Mouse (Mus musculus): ENCODE measurements at regions not wholly inside any gene's neighbourhood (a gene's known extent, or its start where the extent isn't known, plus 50 kb on each side); places are given as distances from the start of the nearest gene placed in this dataset.

DNA sequence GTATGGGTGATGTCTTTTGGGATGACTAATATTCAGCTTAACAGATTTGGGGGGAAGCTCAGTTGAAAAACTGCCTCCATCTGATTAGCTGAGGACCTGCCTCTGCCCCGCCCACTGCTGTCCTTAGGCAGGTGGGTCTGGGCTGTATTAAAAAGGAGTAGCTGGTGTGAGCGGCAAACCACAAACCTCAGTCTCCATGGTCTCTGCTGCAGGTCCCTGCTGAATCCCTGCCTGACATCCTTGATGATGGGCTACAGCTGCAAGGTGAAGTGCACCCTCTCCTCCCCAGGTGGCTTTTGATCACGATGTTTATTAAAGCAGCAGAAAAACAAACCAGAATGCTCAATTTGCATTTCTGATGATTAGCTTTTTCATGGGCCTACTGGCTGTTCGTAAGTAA, 60.8 kb upstream of the Plet1 start (continued):
- TF ChIP-seq ZNF384 (IDR thresholded peaks at IDR 0.05; ENCODE audit: low read depth, low read length) (no peak), ZMIZ1 (IDR thresholded peaks at IDR 0.05; ENCODE audit: low read depth, low read length) (no peak), RAD21 (IDR thresholded peaks at IDR 0.05; ENCODE audit: low read depth, low read length) (no peak), NELFE (IDR thresholded peaks at IDR 0.05; ENCODE audit: low read depth, low read length) (no peak)

DNA sequence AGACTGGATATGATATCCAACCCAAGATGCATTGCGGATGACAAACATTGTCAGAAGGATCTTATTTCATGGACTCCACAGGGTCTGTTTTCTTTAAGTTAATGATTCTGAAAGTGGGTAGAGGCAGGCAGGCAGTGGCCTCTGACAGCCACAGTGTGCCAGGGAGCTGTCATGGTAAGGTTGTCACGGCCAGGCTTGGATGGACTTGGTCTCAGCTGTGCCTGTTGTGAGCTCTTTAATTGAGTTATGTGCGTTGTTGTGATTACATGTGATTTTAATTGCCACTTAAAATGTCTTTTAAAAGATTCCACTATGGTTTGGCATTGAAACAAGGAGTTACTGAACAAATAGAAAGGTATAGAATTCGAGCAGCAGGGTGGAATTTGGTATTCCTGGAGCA, 60.3 kb upstream of the Plet1 start:
- Histone ChIP-seq H3K27me3 (replicated peaks) (no peaks in the 10 kb centered on the region), H3K4me3 (replicated peaks in 1 of 3; ENCODE audit: low read depth in 2 of 3, low read length in 2 of 3, poor library complexity in 1 of 3) (no peak overlapping the region), H3K4me2 (ENCODE audit: insufficient read depth, low read depth, poor library complexity, severe bottlenecking) (no peak overlapping the region), H3K9ac (ENCODE audit: insufficient read depth, low read depth) (no peak overlapping the region), H3K4me1 (ENCODE audit: control insufficient read depth in 1 of 2, insufficient read depth in 2 of 2) (peaks cover 2 to 7% of the 10 kb centered on the region in 2 experiments; a peak in 2 of 4 replicates), H3K79me2 (replicated peaks; ENCODE audit: control insufficient read depth, extremely low read depth, insufficient read depth, poor library complexity, severe bottlenecking) (no peaks in the 10 kb centered on the region), H3K36me3 (replicated peaks in 1 of 2; ENCODE audit: control insufficient read depth in 1 of 2, insufficient read depth in 1 of 2, low read length in 1 of 2) (no peaks in the 10 kb centered on the region), H3K27ac (ENCODE audit: insufficient read depth, low read depth) (no peak overlapping the region), H3K9me3 (replicated peaks; ENCODE audit: low read length) (no peaks in the 10 kb centered on the region)
- DNase-seq (ENCODE audit: extremely low read depth): no peak
- dilution Hi-C loops (cut with MboI; ENCODE audit: extremely low pct_ligation_motif_present, extremely low pct_unique_long_range_greater_than_20kb, low sequenced_read_pairs) (no loop called here), in situ Hi-C loops (cut with MboI; ENCODE audit: low pct_ligation_motif_present, low pct_unique_long_range_greater_than_20kb, low sequenced_read_pairs) (loop anchor here (10.0 kb wide), 2 partner anchors 99 to 939 kb away; no protein-coding TSS in a partner anchor)
- TF ChIP-seq MAZ (IDR thresholded peaks at IDR 0.05; ENCODE audit: low read depth, low read length): no peak
- no peak for TF ChIP-seq ZKSCAN1 (IDR thresholded peaks at IDR 0.05; ENCODE audit: borderline replicate concordance, low read depth, low read length)
- no peak for TF ChIP-seq MYC (IDR thresholded peaks at IDR 0.05; ENCODE audit: low read depth, low read length)
- no peak for TF ChIP-seq NRF1 (IDR thresholded peaks at IDR 0.05; ENCODE audit: low read depth, low read length)
- TF ChIP-seq ZNF384 (IDR thresholded peaks at IDR 0.05; ENCODE audit: low read depth, low read length): no peak
- no peak for TF ChIP-seq ETS1 (conservative IDR thresholded peaks at IDR 0.05; ENCODE audit: low read depth, low read length)
- no peak for TF ChIP-seq MEF2A (IDR thresholded peaks at IDR 0.05; ENCODE audit: borderline replicate concordance, low read depth, low read length)
- TF ChIP-seq MAFK (IDR thresholded peaks at IDR 0.05; ENCODE audit: insufficient replicate concordance, low read length): no peak
- TF ChIP-seq KAT2A (IDR thresholded peaks at IDR 0.05; ENCODE audit: insufficient replicate concordance, low read length): no peak
- no peak for TF ChIP-seq MAX (IDR thresholded peaks at IDR 0.05; ENCODE audit: low read length)
- no peak for TF ChIP-seq E2F4 (IDR thresholded peaks at IDR 0.05; ENCODE audit: insufficient replicate concordance, low read depth, low read length)
- no peak for TF ChIP-seq USF1 (IDR thresholded peaks at IDR 0.05; ENCODE audit: low read depth, low read length)
- no peak for TF ChIP-seq RAD21 (IDR thresholded peaks at IDR 0.05; ENCODE audit: low read depth, low read length)

DNA sequence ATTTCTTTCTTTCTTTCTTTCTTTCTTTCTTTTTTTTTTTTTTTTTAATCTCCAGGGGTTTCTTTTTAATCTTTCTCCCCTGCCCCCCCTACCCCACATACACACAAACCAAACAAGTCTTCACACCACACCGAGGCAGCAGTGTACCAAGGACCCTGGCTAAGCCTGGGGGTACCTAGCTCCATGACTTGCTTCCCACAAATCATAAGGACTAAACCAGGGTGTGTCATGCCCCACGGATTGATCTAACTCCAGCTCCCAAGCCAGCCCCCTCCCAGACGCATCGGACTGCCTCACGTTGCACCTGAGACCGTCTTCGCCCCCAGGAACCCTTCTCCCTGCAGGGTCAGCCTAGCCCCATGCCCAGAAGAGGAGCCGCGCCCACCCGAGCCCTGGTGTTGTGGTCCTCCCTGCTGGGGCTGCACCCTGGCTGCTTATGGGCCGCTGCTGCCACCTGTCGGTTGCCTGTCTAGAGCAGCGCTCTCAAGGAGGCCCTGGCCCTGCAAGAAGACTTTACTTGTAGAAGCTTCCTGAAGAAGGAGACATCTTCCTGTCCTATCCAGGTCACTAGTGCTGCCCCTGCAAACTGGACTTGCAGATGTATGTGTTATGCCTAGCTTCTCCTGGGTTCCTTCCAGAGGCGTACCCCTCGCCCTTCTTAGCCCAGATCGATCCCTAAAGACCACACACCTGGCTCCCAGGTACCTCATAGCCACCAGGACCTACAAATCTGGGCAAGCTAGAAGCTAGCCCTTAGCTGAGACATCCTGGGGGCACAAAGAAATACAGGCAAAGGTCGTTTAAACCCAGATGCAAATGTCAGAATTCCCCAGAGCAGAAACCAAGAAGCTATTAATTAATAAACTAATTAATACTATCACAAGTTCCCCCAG, 56.2 kb upstream of the Plet1 start:
- H3K27ac ChIP-seq (ENCODE audit: insufficient read depth, low read depth): no peak overlapping the region
- peak overlapping the region in 2 of 3 experiments; percentile 9 to 30 for H3K4me3 ChIP-seq (replicated peaks in 1 of 3; ENCODE audit: low read depth in 2 of 3, low read length in 2 of 3, poor library complexity in 1 of 3)
- H3K27me3 ChIP-seq (replicated peaks): no peaks in the 10 kb centered on the region
- H3K79me2 ChIP-seq (replicated peaks; ENCODE audit: control insufficient read depth, extremely low read depth, insufficient read depth, poor library complexity, severe bottlenecking): no peaks in the 10 kb centered on the region
- peak; percentile 63 for DNase-seq (ENCODE audit: extremely low read depth)
- dilution Hi-C loops (cut with MboI; ENCODE audit: extremely low pct_ligation_motif_present, extremely low pct_unique_long_range_greater_than_20kb, low sequenced_read_pairs) (no loop called here), in situ Hi-C loops (cut with MboI; ENCODE audit: low pct_ligation_motif_present, low pct_unique_long_range_greater_than_20kb, low sequenced_read_pairs) (loop anchor here (10.0 kb wide), 2 partner anchors 103 to 943 kb away; no protein-coding TSS in a partner anchor)
- H3K4me2 ChIP-seq (ENCODE audit: insufficient read depth, low read depth, poor library complexity, severe bottlenecking): peak overlapping the region; percentile 75
- no peaks in the 10 kb centered on the region for H3K9me3 ChIP-seq (replicated peaks; ENCODE audit: low read length)
- H3K4me1 ChIP-seq (ENCODE audit: control insufficient read depth in 1 of 2, insufficient read depth in 2 of 2): peaks cover 2 to 19% of the 10 kb centered on the region in 2 experiments; a peak in 2 of 4 replicates
- H3K9ac ChIP-seq (ENCODE audit: insufficient read depth, low read depth): no peak overlapping the region
- no peaks in the 10 kb centered on the region for H3K36me3 ChIP-seq (replicated peaks in 1 of 2; ENCODE audit: control insufficient read depth in 1 of 2, insufficient read depth in 1 of 2, low read length in 1 of 2)
- no peak for TF ChIP-seq ETS1 (conservative IDR thresholded peaks at IDR 0.05; ENCODE audit: low read depth, low read length)
- peak; percentile 32; the same call in 1 of the 2 replicates for TF ChIP-seq IRF4 (IDR thresholded peaks at IDR 0.05; ENCODE audit: low read depth, low read length)
- TF ChIP-seq BHLHE40 (IDR thresholded peaks at IDR 0.05; ENCODE audit: low read depth, low read length): no peak
- no peak for TF ChIP-seq MEF2A (IDR thresholded peaks at IDR 0.05; ENCODE audit: borderline replicate concordance, low read depth, low read length)
- TF ChIP-seq TBP (conservative IDR thresholded peaks at IDR 0.05; ENCODE audit: low read depth, low read length): no peak
- no peak for TF ChIP-seq ZKSCAN1 (IDR thresholded peaks at IDR 0.05; ENCODE audit: borderline replicate concordance, low read depth, low read length)
- peak; percentile 24; the same call in 1 of the 2 replicates for TF ChIP-seq ZC3H11A (IDR thresholded peaks at IDR 0.05; ENCODE audit: low read depth, low read length)
- no peak for TF ChIP-seq ELF1 (IDR thresholded peaks at IDR 0.05; ENCODE audit: low read depth, low read length)
- TF ChIP-seq MYC (IDR thresholded peaks at IDR 0.05; ENCODE audit: low read depth, low read length): no peak
- TF ChIP-seq MAFK (IDR thresholded peaks at IDR 0.05; ENCODE audit: insufficient replicate concordance, low read length): no peak
- 0 out of 2 replicates have a peak, but pooled peaks have one; percentile 29 for TF ChIP-seq NELFE (IDR thresholded peaks at IDR 0.05; ENCODE audit: low read depth, low read length)
- TF ChIP-seq PAX5 (IDR thresholded peaks at IDR 0.05; ENCODE audit: low read length): no peak
- TF ChIP-seq POLR2AphosphoS2 (IDR thresholded peaks at IDR 0.05; ENCODE audit: low read depth, low read length): no peak
- no peak for TF ChIP-seq USF1 (IDR thresholded peaks at IDR 0.05; ENCODE audit: low read depth, low read length)
- TF ChIP-seq MAZ (IDR thresholded peaks at IDR 0.05; ENCODE audit: low read depth, low read length): no peak
- TF ChIP-seq USF2 (conservative IDR thresholded peaks at IDR 0.05; ENCODE audit: low read depth, low read length): no peak
- TF ChIP-seq RAD21 (IDR thresholded peaks at IDR 0.05; ENCODE audit: low read depth, low read length): peak; percentile 82
- TF ChIP-seq SMC3 (IDR thresholded peaks at IDR 0.05; ENCODE audit: low read depth, low read length): peak; percentile 79
- no peak for TF ChIP-seq KAT2A (IDR thresholded peaks at IDR 0.05; ENCODE audit: insufficient replicate concordance, low read length)
- TF ChIP-seq ZMIZ1 (IDR thresholded peaks at IDR 0.05; ENCODE audit: low read depth, low read length): no peak
